Mouse (Mus musculus): ENCODE measurements around the gene Il17d.
A peak's percentile ranks its signal among the peaks of the same experiment; 100 is the strongest.

Il17d gene

DNA sequence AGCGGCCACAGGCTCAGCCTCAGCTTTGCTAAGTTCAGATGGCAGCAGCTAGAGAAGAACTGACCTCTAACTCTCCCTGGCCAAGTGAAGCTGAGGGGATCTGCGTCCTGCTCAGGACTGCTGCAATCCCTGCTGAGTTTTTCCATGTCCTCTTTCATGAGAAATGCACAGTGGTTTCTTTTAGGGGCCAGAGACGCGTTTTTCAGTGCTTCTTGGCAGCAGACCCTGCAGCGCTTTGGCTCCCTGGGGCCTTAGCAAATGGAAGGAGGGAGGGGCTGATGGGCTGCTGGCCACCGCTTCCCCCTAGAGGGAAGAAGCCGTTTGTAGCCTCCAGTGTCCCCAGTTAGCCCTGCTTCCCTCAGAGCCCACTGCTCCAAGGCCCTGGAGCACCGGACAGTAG is 10.4 kb downstream of the Il17d start:
- no peak for DNase-seq (ENCODE audit: low spot score in 2 of 2)

DNA sequence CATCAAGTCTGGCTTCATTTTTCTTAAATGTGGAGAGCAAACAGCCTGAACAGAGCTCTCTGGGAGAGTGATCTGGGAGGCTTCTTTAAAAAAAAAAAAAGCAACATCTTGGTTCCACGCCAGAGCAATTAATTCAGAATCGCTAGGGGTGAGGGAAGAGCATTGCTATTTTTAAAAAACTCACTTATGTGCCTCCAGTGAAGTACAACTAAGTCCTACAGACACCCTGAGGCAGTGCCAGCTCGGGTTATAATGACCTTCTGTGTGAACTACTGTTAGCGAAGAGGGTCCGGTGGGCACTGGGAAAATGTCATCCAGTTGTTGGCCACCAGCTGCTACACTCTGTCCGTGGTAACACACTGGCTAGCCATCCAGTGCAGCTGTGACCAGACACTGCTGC is 11.1 kb downstream of the Il17d start:
- no peak for DNase-seq (ENCODE audit: low spot score in 2 of 2)

DNA sequence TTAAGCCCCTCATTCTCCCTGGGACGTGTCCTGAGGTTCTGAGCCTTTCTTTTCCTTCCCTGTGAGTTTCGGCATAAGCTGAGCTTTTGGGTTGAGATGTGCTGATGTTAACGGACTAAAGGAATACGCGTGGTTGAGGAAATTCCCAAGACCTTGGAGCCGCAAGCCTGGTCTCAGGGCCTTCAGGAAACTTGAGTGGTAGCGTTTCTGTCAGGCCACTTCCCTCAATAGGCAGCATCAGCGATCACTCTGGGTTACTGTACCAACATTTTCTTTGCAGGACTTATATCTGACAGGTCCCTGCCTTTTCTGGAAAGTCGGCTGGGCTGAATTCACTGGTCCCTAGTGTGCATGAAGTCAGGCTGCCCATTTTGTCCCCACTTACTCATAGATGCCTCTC is 12.2 kb downstream of the Il17d start:
- no peak for DNase-seq (ENCODE audit: low spot score in 2 of 2)

DNA sequence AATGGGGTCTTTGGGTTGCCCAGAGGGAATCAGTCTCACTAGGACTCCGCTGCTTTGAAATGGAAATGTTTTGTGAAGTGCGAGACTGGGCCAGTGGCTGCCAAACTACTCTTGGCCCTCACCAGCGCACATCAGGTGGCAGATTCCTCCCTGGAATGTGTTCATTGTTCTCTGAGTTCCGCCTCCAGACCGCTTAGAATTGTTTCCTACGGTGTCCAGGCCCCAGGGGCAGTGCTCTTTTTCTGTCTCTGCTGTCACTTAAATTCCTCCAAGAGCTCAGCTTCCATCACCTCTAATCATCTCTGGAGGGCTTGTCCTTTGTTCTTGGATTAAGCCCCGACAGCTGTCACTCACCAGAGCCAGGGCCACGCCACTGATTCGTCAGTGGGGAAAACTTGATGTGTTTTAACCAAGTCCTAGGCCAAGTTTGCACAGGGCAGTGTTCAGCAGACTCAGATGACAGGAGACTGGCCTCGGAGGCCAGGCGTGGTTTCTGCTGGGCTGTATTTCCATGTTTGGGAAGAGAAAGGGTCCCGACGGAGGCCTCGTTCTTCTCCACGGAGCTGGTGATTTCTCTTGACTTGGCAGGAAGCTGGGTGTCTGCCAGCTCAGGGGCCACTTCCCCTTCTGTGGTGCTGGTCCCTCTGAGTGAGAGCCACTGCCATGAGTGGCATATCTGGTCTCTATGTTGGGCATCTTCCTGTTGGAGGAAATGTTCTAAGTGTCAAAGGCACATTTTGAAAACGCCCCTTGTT is 12.9 kb downstream of the Il17d start:
- DNase-seq (ENCODE audit: low spot score in 2 of 2), result no peak

DNA sequence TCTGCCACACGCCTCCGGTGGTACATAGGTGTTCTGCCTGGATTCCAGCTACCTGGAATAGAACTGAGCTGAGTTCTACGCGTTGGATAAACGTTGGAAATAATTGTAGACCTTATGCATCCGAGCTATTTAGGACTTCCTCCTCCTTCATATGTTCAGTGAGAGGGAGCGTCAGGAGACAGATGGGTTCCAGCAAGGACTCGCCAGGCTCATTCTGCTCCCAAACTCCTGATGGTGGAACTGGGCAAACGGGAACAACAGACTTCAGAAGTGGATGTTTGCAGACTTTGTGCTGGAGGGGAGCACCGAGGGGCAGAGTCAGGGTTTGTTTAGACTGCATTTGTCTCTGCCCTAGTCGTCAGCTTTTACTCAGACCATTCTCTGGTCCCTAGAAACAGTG is 16.1 kb downstream of the Il17d start:
- no peak for DNase-seq (ENCODE audit: low spot score in 2 of 2)

DNA sequence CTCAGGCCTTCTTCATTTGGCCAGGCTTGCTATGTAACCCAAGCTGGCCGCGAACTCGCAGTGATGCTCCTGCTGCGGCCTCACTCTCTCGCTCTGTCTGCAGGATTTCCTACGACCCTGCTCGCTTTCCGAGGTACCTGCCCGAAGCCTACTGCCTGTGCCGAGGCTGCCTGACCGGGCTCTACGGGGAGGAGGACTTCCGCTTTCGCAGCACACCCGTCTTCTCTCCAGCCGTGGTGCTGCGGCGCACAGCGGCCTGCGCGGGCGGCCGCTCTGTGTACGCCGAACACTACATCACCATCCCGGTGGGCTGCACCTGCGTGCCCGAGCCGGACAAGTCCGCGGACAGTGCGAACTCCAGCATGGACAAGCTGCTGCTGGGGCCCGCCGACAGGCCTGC is 17.7 kb downstream of the Il17d start:
- DNase-seq (ENCODE audit: low spot score in 2 of 2), result peak in 1 of 2 experiments; percentile 14

DNA sequence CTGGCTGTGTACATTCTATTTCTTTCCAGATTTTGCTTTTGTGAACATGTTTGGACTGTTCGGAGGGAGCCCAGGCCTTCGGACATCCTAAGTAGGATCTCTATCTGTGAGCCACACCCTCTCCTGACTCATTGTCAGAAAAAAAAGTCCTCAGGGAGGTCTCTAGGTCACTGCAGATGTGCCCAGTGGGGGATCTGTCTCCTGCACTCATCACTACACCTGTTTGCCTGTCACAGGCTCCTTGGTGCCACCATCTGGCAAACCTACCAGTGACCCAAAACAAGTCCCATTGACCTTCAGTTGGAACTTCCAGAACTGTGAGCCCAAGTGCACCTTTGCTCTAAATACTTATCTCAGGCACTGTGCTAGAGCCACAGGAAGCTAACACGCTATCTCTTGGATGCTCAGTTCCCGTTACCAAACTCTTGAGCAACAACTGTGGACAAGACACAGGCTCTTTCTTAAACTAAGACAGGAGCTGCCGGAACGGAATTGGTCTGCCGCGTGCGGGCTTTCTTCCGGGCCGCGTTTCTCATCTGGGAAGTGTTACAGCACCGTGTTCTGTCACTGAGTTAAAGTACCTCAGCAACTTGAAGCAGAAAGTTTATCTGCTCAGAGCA is 19.0 kb downstream of the Il17d start:
- no peak for DNase-seq (ENCODE audit: low spot score in 2 of 2)

DNA sequence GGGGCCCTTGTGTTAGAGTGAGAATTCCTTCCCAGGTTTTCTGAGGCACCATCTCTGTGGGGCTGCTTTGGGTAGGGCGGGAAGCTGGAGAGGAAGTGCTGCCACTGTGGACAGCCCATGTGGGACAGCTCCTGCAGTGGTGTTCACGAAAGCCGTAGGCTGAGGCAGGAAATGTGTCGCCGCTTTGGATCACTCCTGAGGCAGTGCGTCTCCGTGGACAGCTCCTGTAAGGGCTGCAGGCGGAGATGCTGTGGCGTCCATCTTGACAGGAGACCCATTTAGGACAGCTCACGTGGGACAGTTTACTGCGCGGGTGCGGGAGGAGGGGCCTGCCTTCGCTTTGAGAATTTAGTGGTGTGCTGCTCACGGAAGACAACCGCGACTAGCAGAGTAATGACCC is 20.9 kb downstream of the Il17d start:
- no peak for DNase-seq (ENCODE audit: low spot score in 2 of 2)

DNA sequence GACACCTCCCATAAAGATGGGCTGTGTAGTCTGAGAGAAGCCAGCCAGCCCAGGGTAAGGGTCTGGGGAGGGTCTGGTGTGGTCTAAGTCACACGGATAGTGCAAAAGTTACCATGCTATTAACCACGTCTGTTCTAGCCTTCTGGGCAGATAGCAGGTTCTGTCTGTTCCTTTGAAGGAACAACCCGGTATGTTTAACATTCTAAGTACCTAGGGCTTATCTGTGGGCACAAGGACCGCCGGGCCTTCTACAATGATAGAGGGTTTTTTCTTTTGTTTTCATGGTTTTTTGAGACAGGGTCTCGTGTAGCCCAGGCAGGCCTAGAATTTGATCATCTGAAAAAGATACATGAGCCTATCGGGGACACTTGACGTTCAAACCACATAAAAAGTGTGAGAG is 21.6 kb downstream of the Il17d start:
- DNase-seq (ENCODE audit: low spot score in 2 of 2), result no peak

DNA sequence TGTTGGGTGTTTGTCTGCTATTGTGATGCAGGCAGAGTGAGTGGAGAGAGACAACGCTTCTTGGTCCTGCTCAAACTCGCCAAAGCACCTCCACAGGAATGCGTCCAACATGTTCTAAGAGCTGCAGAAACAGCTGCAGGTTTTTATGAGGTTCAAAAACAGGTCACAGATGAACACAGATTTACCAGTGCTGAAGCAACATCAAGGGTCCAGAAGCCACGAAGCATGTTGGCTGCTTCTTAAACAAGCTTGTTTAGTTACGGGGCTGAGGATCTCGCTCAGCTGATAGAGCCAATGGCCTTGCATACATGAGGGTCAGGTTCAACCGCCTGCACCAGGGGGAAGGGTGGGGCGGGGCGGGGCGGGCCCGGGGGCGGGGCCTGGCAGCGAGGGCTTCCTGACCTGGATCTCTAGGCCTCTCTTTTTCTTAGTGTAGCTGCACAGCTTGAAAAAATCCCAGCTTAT is 22.0 kb downstream of the Il17d start:
- DNase-seq (ENCODE audit: low spot score in 2 of 2), result no peak

DNA sequence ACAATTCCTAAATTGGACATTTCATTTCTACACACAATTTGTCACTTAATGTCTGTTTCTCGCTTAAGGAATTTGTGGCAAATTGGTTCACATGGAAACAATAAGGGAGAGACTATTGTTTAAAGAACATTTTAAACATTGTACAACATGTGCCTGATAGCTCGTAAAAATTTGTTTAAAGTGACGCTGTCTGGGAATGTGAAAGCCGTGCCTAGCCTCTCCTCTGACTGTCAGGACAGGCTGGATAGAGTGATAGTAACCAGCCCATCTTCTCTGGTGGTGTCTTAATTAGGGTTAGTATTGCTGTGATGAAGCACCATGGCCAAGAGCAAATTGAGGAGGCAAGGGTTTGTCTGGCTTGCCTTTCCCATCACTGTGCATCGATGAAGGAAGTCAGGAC is 22.5 kb downstream of the Il17d start:
- no peak for DNase-seq (ENCODE audit: low spot score in 2 of 2)

DNA sequence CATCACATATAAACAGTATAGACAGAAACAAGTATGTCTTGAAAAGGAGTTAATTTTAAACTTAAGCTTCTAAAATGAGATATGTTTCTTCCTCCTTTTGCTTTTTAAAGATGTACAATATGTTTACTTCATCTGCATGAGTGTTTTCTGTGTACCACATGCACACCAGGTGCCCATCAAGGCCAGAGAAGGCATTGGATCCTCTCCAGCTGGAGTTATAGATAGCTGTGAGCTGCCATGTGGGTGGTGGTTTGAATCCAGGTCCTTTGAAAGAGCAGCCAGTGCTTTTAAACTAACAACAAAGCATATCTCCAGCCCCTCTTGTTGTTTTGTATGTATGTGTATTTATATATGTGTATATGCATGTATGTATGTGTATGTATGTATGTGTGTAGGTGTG is 28.4 kb downstream of the Il17d start:
- DNase-seq (ENCODE audit: low spot score in 2 of 2), result no peak

DNA sequence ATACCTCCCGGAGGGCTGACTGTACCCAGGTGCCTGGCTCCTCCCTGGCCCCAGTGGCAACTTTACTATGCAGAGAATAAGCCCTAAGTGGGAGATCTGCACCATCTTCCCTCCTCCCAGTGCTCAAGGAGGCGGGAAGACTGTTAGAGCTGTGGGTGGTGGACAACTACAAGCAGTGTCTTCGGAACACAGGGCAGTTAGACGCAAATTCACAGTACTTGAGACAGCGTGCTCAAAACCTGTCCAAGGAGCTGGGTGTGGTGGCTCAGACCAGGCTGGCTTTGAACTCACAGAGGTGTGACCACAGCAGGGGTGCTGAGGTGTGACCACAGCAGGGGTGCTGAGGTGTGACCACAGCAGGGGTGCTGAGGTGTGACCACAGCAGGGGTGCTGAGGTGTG is 29.9 kb downstream of the Il17d start:
- no peak for DNase-seq (ENCODE audit: low spot score in 2 of 2)

DNA sequence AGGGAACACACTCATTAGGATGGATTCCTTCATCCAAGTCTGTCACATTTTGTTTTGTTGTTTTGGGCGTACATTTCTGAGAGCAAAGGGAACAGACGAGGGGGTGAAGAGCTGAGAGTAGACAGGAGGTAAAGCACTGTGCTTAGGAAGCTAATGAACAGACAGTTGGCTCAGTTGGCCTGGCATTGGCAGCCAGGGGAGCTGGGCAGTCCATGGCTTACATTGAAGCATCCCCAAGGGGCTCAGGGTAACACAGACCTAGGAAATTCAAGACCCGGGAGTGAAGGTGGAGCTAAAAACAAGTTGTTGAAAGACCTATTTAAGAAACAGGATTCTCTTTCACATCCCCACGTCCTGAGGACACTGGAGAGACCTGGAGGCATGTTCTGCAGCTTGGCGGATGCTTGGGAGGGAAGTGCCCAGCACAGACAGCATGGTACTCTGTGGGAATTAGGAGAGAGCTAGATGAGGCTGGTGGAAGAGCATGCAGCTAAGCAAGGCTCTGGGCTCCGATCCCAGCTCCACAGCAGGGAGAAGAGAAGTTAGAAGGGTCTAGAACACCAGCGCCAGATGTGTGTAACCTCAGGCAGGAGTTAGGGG is 31.0 kb downstream of the Il17d start:
- no peak for DNase-seq (ENCODE audit: low spot score in 2 of 2)

DNA sequence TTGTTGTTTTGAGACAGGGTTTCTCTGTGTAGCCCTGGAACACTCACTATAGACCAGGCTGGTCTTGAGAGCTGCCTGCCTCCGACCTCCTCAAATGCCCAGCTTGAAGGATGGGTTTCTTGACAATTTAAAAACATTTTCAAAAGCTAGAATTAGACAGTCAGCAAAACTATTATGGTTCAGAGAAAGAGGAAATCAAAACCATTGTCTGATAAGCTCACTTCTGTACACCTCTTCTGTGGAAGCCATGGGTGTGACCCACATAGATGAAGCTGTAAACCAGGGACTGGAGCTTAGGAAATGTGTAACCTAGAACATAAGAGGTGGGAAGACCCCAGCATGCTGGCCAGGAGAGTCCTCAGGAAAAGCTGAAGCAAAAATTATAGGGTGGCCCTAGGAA is 32.3 kb downstream of the Il17d start:
- DNase-seq (ENCODE audit: low spot score in 2 of 2), result no peak

DNA sequence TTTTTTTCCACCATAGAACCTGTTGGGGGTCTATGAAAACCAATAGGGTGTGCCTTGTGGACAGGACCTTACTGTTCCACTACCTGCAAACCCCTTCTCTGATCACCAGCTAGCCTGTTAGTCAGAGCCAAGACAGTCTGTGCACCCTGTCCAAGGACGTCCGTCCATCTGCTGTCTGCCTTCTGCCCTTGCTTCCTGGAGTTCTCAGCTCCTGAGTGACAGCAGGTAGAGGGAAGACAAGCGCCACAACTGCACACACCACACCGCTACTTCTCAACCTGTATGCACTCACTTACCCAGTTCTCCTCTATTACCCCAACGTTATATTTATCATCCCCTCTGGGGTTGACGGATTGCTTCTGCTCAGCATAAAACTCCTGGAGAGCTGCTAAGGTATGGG is 41.0 kb downstream of the Il17d start:
- DNase-seq (ENCODE audit: low spot score in 2 of 2), result no peak

DNA sequence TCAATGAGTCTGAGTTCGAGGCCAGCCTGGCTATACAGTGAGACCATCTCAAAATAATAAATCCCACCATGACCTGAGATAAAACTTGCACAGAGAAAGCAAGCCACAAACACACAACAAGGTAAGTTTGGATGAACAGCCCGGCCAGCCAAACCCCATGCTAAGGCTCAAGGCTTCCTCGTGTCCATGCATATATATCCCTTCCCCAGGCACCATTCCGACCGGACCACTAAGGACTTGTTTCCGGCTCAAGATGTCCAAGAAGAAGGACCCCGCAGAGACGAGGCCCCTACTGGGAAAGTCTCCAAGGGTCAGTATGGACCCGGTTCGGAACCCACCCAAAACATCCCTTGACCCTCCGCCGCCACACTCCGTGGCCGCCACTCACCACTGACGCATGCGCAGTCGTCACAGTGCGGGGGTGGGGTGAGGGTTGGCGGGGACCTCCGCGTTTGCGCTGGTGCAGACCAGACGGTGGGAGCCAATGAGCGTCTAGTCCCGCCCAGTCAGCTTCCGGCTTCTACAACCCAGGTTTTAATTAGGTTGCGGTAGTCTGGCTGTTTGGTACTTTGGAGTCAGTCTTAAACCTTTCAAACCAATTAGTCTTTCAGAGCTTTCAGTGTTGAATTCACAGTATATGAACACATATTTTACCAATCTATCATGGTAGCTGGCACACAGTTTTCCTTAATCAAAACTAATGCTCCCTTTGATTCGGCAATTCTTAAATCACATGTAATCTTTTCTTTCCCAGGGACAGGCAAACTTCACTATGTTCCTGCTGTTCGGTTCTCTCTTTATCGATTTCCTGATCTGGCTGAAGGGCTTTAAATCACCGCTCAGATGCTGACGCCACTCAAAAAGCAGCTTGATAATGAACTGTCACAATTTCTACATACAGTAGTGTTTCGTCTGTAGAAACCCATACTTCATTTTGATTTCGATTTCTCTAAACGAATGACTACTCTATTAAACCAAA is 46.9 kb downstream of the Il17d start, which contains the start of gene Eef1akmt1:
Gene Eef1akmt1, minus strand, starts transcription at position 458 of the 979 bp plus-strand sequence.
- DNase-seq (ENCODE audit: low spot score in 2 of 2), result peak; percentile 90 to 92

DNA sequence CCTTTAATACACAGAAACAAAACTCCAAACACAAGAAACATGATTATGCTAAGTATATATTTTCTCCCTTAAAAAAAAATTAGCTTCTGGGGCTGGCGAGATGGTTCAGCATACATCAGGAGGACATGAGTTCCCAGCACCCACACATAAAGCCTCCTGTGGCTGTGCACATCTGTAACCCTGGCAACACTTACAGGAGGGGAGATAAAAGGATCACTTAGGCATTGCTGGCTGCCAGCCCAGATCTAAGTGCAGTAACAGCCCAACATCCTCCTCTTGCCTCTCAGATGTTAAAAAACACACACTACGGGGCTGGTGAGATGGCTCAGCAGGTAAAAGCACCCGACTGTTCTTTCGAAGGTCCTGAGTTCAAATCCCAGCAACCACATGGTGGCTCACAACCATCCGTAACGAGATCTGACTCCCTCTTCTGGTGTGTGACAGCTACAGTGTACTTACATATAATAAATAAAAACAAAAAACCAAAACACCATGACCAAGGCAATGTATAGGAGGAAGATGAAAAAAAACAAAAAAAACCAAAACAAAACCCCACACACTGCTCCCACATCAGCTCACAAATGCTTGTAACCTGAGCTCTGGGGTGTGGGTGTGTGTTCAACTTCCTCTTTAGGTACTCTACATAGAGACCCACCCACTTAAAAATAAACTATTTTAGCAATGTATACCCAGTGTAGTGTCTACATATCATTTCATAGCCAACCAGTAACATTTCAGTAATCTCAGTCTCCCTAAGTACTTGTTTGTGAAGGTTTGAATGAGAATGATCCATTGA is 50.4 kb downstream of the Il17d start:
- DNase-seq (ENCODE audit: low spot score in 2 of 2), result no peak

DNA sequence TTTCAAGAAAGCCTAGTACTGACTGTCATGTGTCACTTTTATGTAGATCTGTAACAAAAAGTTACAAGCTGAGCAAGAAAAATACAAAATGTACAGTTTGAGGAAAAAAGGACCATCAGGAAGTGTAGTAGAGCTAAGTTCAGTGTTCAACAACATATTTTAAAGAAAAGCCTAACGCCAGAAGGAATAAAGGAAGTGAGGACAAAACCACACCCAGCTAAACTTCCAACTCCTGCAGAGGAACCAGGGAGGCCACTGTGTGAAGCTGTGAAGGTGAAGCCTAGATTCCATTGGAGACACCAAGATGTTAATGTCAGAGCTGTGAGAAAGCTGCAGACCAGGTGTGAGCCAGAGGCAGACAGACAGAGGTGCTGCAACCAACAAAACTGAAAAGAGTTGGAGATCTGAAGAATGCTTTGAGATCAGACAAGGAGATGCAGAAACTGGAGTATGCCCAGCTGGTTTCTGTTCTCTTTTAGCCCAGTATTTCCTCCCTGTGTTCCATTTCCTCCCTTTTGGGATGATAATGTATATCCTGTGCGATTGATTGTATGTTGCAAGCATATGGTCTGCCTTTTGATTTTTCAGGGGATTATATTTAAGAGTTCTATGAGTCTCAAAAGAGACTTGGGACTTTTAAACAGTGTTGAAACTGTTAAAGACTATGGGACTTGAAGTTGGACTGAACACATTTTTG is 51.9 kb downstream of the Il17d start:
- no peak for DNase-seq (ENCODE audit: low spot score in 2 of 2)

DNA sequence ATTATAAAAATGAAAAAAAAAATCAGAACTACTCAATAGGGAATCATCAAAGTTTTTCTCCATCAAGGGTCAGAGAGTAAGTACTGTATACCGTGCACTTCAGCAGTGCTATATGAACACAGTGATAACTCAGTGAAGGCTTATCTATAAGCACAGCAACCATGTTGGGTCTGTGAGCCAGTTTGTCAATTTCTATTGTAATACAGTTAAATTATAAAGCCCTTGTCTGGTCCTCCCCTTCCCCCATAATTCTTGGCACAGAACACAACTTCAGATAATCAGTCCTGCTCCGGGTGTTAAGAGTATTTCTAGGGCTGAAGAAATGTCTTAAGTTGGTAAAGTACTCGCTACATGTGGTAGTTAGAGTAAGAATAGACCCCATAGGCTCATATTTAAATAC is 67.3 kb downstream of the Il17d start:
- no peak for DNase-seq (ENCODE audit: low spot score in 2 of 2)

Data from thymus, postnatal 10 days (tissue).